Mouse (Mus musculus) bone marrow, adult 2 months (tissue): ENCODE measurements at regions not wholly inside any gene's neighbourhood (a gene's known extent, or its start where the extent isn't known, plus 50 kb on each side); places are given as distances from the start of the nearest gene placed in this dataset.

Experiments used
- CTCF ChIP-seq: fragments of 200-500 bp; IDR thresholded peaks from 2 replicates; pipeline ENCODE4 v1.5.1; 2011; ENCODE audit warnings: low read length, control low read depth; ENCODE audit not compliant: control insufficient read depth, insufficient read depth
- POLR2A ChIP-seq: fragments of 200-500 bp; IDR thresholded peaks from 2 replicates; pipeline ENCODE4 v1.6.1; 2011; ENCODE audit warnings: low read depth, mild to moderate bottlenecking, control low read depth, low read length, borderline replicate concordance; ENCODE audit not compliant: control insufficient read depth

- no peak for TF ChIP-seq CTCF
- TF ChIP-seq POLR2A = no peak
Observed at GRCm38 (mm10) chr13:70260003-70260496, 377.4 kb downstream of the Ice1 start.
